ENCODE assay signal across 8 mouse cellular contexts in genomic region chr10:75316872-75316907, GRCm38 (mm10). TPM values are rescaled to one million over a fixed set of nuclear protein-coding genes. Genes with fewer than 3 reads are reported as not detected.
A peak's percentile ranks its signal among the peaks of the same experiment; 100 is the strongest.
DNase-seq lines count a peak whose midpoint lies in the region; ATAC-seq lines count a peak whose summit lies in the region.

TSS of gene Adora2a (plus strand) at chr10:75316877.

- peak within 1 kb of the TSS; percentile 44; the same call in 1 of the 2 replicates for H3K9ac ChIP-seq in kidney, embryonic 15.5 days
- peak within 1 kb of the TSS; percentile 34; the same call in 1 of the 2 replicates for H3K9ac ChIP-seq in hindbrain, embryonic 11.5 days (ENCODE audit: low read depth, low read length)
- peak within 1 kb of the TSS; percentile 47 for H3K9ac ChIP-seq in midbrain, embryonic 11.5 days (ENCODE audit: low read length)

- H3K27ac ChIP-seq in kidney, embryonic 15.5 days, result peak within 1 kb of the TSS; percentile 37
- H3K27ac ChIP-seq in brown adipose tissue, adult 24 weeks (replicated peaks; ENCODE audit: low read depth, low read length), result peak within 1 kb of the TSS; percentile 100
- H3K27ac ChIP-seq in hindbrain, embryonic 11.5 days (ENCODE audit: low read depth, low read length), result no peak within 1 kb of the TSS
- H3K27ac ChIP-seq in midbrain, embryonic 11.5 days (ENCODE audit: low read depth, low read length), result no peak within 1 kb of the TSS

- no peaks in the 10 kb centered on the region for H3K9me3 ChIP-seq in kidney, embryonic 15.5 days (replicated peaks)
- H3K9me3 ChIP-seq in hindbrain, embryonic 11.5 days (ENCODE audit: control insufficient read depth, low read length), result no peaks in the 10 kb centered on the region
- H3K9me3 ChIP-seq in midbrain, embryonic 11.5 days (ENCODE audit: control insufficient read depth, low read length), result no peaks in the 10 kb centered on the region

- no peak for ATAC-seq in kidney, embryonic 15.5 days (replicated peaks; ENCODE audit: low FRiP score)
- no peak for ATAC-seq in hindbrain, embryonic 11.5 days (ENCODE audit: low FRiP score)
- ATAC-seq in midbrain, embryonic 11.5 days (ENCODE audit: low FRiP score), result no peak

- H3K4me2 ChIP-seq in kidney, embryonic 15.5 days, result peak within 1 kb of the TSS; percentile 82
- peak within 1 kb of the TSS; percentile 48 for H3K4me2 ChIP-seq in hindbrain, embryonic 11.5 days (replicated peaks; ENCODE audit: low read depth, low read length)
- H3K4me2 ChIP-seq in midbrain, embryonic 11.5 days, result peak within 1 kb of the TSS; percentile 51

- WGBS in kidney, embryonic 15.5 days, result 0% methylated on average over 4 of the region's 4 CpGs
- WGBS in hindbrain, embryonic 11.5 days, result no CpG with 5 or more reads among the region's 4 CpGs
- 2% methylated on average over 4 of the region's 4 CpGs for WGBS in midbrain, embryonic 11.5 days

- peaks cover 12% of the 10 kb centered on the region for H3K36me3 ChIP-seq in kidney, embryonic 15.5 days
- 0 out of 2 replicates have a peak, but pooled peaks cover 4% of the 10 kb centered on the region for H3K36me3 ChIP-seq in hindbrain, embryonic 11.5 days (ENCODE audit: control insufficient read depth, insufficient read depth, low read length)
- no peaks in the 10 kb centered on the region; the same call in 1 of the 2 replicates for H3K36me3 ChIP-seq in midbrain, embryonic 11.5 days (ENCODE audit: control insufficient read depth, insufficient read depth, low read length)

- peaks cover 38% of the 10 kb centered on the region for H3K4me1 ChIP-seq in kidney, embryonic 15.5 days
- peaks cover 21% of the 10 kb centered on the region for H3K4me1 ChIP-seq in brown adipose tissue, adult 24 weeks (ENCODE audit: control insufficient read depth, insufficient read depth, insufficient read length, low read length)
- H3K4me1 ChIP-seq in hindbrain, embryonic 11.5 days (replicated peaks; ENCODE audit: control insufficient read depth, insufficient read depth, low read length), result no peaks in the 10 kb centered on the region
- peaks cover 3% of the 10 kb centered on the region for H3K4me1 ChIP-seq in midbrain, embryonic 11.5 days (ENCODE audit: control insufficient read depth, insufficient read depth, low read length)

- DNase-seq in kidney, adult 18-20 months, result no peak
- no peak for DNase-seq in hindbrain, embryonic 11.5 days (ENCODE audit: low spot score)
- no peak for DNase-seq in midbrain, embryonic 11.5 days (ENCODE audit: low spot score, missing footprints)
- no peak for DNase-seq in urinary bladder, adult 2 months (ENCODE audit: low spot score)
- DNase-seq in cerebellum, adult 11 months, result no peak
- no peak for DNase-seq in kidney, postnatal 25 days

- H3K27me3 ChIP-seq in kidney, embryonic 15.5 days, result peaks cover 23% of the 10 kb centered on the region
- peaks cover 22% of the 10 kb centered on the region for H3K27me3 ChIP-seq in hindbrain, embryonic 11.5 days (ENCODE audit: control insufficient read depth, insufficient read depth, low read length)
- H3K27me3 ChIP-seq in midbrain, embryonic 11.5 days (ENCODE audit: control insufficient read depth, insufficient read depth, low read length), result peaks cover 28% of the 10 kb centered on the region

- H3K4me3 ChIP-seq in kidney, embryonic 15.5 days (replicated peaks), result peak within 1 kb of the TSS; percentile 56
- peak within 1 kb of the TSS; percentile 92 for H3K4me3 ChIP-seq in brown adipose tissue, adult 24 weeks (ENCODE audit: insufficient read depth, low read depth, low read length)
- H3K4me3 ChIP-seq in hindbrain, embryonic 11.5 days (ENCODE audit: low read depth, low read length), result peak within 1 kb of the TSS; percentile 37
- peak within 1 kb of the TSS; percentile 35 for H3K4me3 ChIP-seq in midbrain, embryonic 11.5 days (ENCODE audit: low read depth, low read length)

RNA-seq across cellular contexts. Expression of gene Adora2a, which starts in this region (rescaled TPM):
- 4.6 and 6.5 TPM in 2 replicates for polyA plus RNA-seq in kidney, embryonic 15.5 days (2015; fragmentation: Nextera tagmentation; extraction: Ambion mirVana)
- polyA plus RNA-seq in brown adipose tissue, adult 24 weeks (2012; ENCODE audit: insufficient read depth, insufficient read length, missing spikeins), result 3.8 and 5.0 TPM in 2 replicates
- polyA plus RNA-seq in hindbrain, embryonic 11.5 days (2014; fragmentation: Nextera tagmentation; extraction: Ambion mirVana), result 4.1 and 5.0 TPM in 2 replicates
- 2.8 and 4.0 TPM in 2 replicates for polyA plus RNA-seq in midbrain, embryonic 11.5 days (2014; fragmentation: Nextera tagmentation; extraction: Ambion mirVana)
- 2.0 and 2.1 TPM in 2 replicates for polyA plus RNA-seq in urinary bladder, adult 2 months (2012; rRNA removed)

Comparison
In these comparisons a context has a peak if more than half of its experiments do, and no peak if none do; other contexts are left out.
1. H3K27ac ChIP-seq: peak in kidney, embryonic 15.5 days (single experiment) and brown adipose tissue, adult 24 weeks (single experiment); none in hindbrain, embryonic 11.5 days (single experiment) and midbrain, embryonic 11.5 days (single experiment).
2. H3K4me3 ChIP-seq: peak in every context shown above with its lines; median percentile 92 in brown adipose tissue, adult 24 weeks; 56 in kidney, embryonic 15.5 days; 37 in hindbrain, embryonic 11.5 days; 35 in midbrain, embryonic 11.5 days.
3. Peak in every context shown above with its lines, with median percentiles within 50 percentile points of each other: H3K4me2 ChIP-seq and H3K9ac ChIP-seq.